Comparison of ENCODE assay signal across 20 mouse cellular contexts in the genomic region with DNA sequence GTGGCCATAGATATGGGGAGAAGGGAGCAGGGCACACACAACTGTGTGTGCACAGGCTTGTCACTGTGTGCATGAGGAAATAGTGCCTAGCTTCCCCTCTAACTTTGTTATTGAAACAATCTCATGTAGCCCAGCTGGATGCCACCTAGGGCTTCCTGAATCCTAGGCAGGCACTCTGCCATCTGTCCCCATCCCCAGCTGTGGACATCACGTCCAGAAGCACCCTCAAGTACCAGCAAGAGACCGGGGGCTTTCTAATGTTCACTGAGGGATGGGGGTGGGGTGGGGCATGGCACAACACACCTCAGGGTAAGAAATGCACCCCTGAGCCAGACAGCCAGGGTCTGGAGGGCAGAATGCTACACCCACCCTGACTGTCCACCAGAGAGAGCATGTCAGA. TPM values are rescaled to one million over a fixed set of nuclear protein-coding genes. Genes with fewer than 3 reads are reported as not detected.
DNase-seq lines count a peak whose midpoint lies in the region; ATAC-seq and TF ChIP-seq lines count a peak whose summit lies in the region.
"Had no signal": no experiment of that assay in that cellular context is flagged by ENCODE, and none has a peak within 500 bp of the region (broad histone marks: within the 10 kb centered on the region; RNA-seq: fewer than 3 reads in every experiment).

No protein-coding gene starts in this region.

- peak overlapping the region; percentile 73 for H3K27ac ChIP-seq in heart, embryonic 13.5 days (replicated peaks)
- peak overlapping the region; percentile 89; the same call in 1 of the 2 replicates for H3K27ac ChIP-seq in midbrain, embryonic 10.5 days (replicated peaks)
- no peak overlapping the region for H3K27ac ChIP-seq in midbrain, postnatal 0 days (ENCODE audit: low read depth, low read length)
- H3K27ac ChIP-seq in midbrain, embryonic 11.5 days (ENCODE audit: low read depth, low read length), result no peak overlapping the region
- H3K27ac ChIP-seq in neural tube, embryonic 14.5 days (ENCODE audit: low read depth, low read length), result no peak overlapping the region
- H3K27ac ChIP-seq: kidney, embryonic 15.5 days had no signal

- DNase-seq in heart, postnatal 36 days, result no peak
- DNase-seq in midbrain, embryonic 10.5 days (ENCODE audit: low spot score), result no peak
- no peak for DNase-seq in midbrain, postnatal 0 days (ENCODE audit: low spot score)
- DNase-seq in midbrain, embryonic 11.5 days (ENCODE audit: low spot score, missing footprints), result no peak
- DNase-seq in right cerebral cortex, postnatal 4 days, result no peak
- DNase-seq: cerebellum, postnatal 36 days; right cerebral cortex, adult 18-20 months had no signal

- H3K9ac ChIP-seq in heart, embryonic 13.5 days, result peak overlapping the region; percentile 82
- H3K9ac ChIP-seq in midbrain, postnatal 0 days (replicated peaks; ENCODE audit: low read length, poor library complexity, severe bottlenecking), result no peak overlapping the region
- 0 out of 2 replicates have a peak overlapping the region, but pooled peaks have one; percentile 1 for H3K9ac ChIP-seq in midbrain, embryonic 11.5 days (ENCODE audit: low read length)
- no peak overlapping the region for H3K9ac ChIP-seq in neural tube, embryonic 14.5 days (replicated peaks; ENCODE audit: low read depth, low read length)
- H3K9ac ChIP-seq: kidney, embryonic 15.5 days had no signal

- WGBS in heart, embryonic 13.5 days, result 51% methylated on average over 2 of the region's 2 CpGs
- 83% methylated on average over 2 of the region's 2 CpGs for WGBS in midbrain, embryonic 10.5 days
- WGBS in midbrain, postnatal 0 days, result 53% methylated on average over 2 of the region's 2 CpGs
- WGBS in midbrain, embryonic 11.5 days, result 79% methylated on average over 2 of the region's 2 CpGs
- 51% methylated on average over 2 of the region's 2 CpGs for WGBS in neural tube, embryonic 14.5 days

- no peak overlapping the region for H3K4me3 ChIP-seq in heart, embryonic 13.5 days
- H3K4me3 ChIP-seq in midbrain, embryonic 10.5 days, result peak overlapping the region; percentile 5; the same call in 1 of the 2 replicates
- no peak overlapping the region for H3K4me3 ChIP-seq in midbrain, postnatal 0 days (ENCODE audit: low read depth, low read length)
- no peak overlapping the region for H3K4me3 ChIP-seq in midbrain, embryonic 11.5 days (ENCODE audit: low read depth, low read length)
- no peak overlapping the region for H3K4me3 ChIP-seq in neural tube, embryonic 14.5 days (ENCODE audit: low read depth, low read length)
- H3K4me3 ChIP-seq: kidney, embryonic 15.5 days had no signal

- peak overlapping the region; percentile 79 for H3K4me2 ChIP-seq in heart, embryonic 13.5 days
- no peak overlapping the region for H3K4me2 ChIP-seq in midbrain, postnatal 0 days (ENCODE audit: low read depth, low read length, poor library complexity, severe bottlenecking)
- 0 out of 2 replicates have a peak overlapping the region, but pooled peaks have one; percentile 6 for H3K4me2 ChIP-seq in midbrain, embryonic 11.5 days
- H3K4me2 ChIP-seq in neural tube, embryonic 14.5 days (ENCODE audit: low read depth, low read length), result peak overlapping the region; percentile 16; the same call in 1 of the 2 replicates
- H3K4me2 ChIP-seq: kidney, embryonic 15.5 days had no signal

- intact Hi-C loops in heart, postnatal 36 days (cut with DNase I), result no loop called here

- H3K9me3 ChIP-seq in heart, embryonic 13.5 days, result no peaks in the 10 kb centered on the region
- H3K9me3 ChIP-seq in midbrain, embryonic 10.5 days (replicated peaks), result no peaks in the 10 kb centered on the region
- H3K9me3 ChIP-seq in midbrain, postnatal 0 days (ENCODE audit: low read length), result no peaks in the 10 kb centered on the region
- no peaks in the 10 kb centered on the region for H3K9me3 ChIP-seq in midbrain, embryonic 11.5 days (ENCODE audit: control insufficient read depth, low read length)
- H3K9me3 ChIP-seq in neural tube, embryonic 14.5 days (ENCODE audit: control insufficient read depth, low read length), result no peaks in the 10 kb centered on the region
- H3K9me3 ChIP-seq: kidney, embryonic 15.5 days had no signal

- TF ChIP-seq CTCF in midbrain, postnatal 0 days (IDR thresholded peaks at IDR 0.05), result no peak

- peaks cover 15% of the 10 kb centered on the region for H3K36me3 ChIP-seq in heart, embryonic 13.5 days
- peaks cover 55% of the 10 kb centered on the region for H3K36me3 ChIP-seq in midbrain, embryonic 10.5 days
- 0 out of 2 replicates have a peak, but pooled peaks cover 4% of the 10 kb centered on the region for H3K36me3 ChIP-seq in midbrain, postnatal 0 days (ENCODE audit: insufficient read depth, low read length)
- 0 out of 2 replicates have a peak, but pooled peaks cover 2% of the 10 kb centered on the region for H3K36me3 ChIP-seq in midbrain, embryonic 11.5 days (ENCODE audit: control insufficient read depth, insufficient read depth, low read length)
- H3K36me3 ChIP-seq in neural tube, embryonic 14.5 days (ENCODE audit: control insufficient read depth, insufficient read depth, low read length), result 0 out of 2 replicates have a peak, but pooled peaks cover 5% of the 10 kb centered on the region

- ATAC-seq in heart, embryonic 13.5 days (ENCODE audit: extremely low read depth, insufficient number of reproducible peaks, low FRiP score, low TSS enrichment), result no peak
- ATAC-seq in midbrain, postnatal 0 days (ENCODE audit: low FRiP score), result no peak
- no peak for ATAC-seq in midbrain, embryonic 11.5 days (ENCODE audit: low FRiP score)
- ATAC-seq in neural tube, embryonic 14.5 days (ENCODE audit: low read depth), result no peak
- ATAC-seq in granulocyte monocyte progenitor cell, adult 5-6 weeks (replicated peaks; ENCODE audit: poor library complexity, severe bottlenecking), result no peak
- ATAC-seq: inflammation-experienced regulatory T-cells, adult 6 months had no signal

- peaks cover 83% of the 10 kb centered on the region for H3K4me1 ChIP-seq in heart, embryonic 13.5 days
- H3K4me1 ChIP-seq in midbrain, embryonic 10.5 days, result peaks cover 68% of the 10 kb centered on the region
- H3K4me1 ChIP-seq in midbrain, postnatal 0 days (ENCODE audit: insufficient read depth, low read length), result peaks cover 15% of the 10 kb centered on the region; the same call in 1 of the 2 replicates
- peaks cover 28% of the 10 kb centered on the region for H3K4me1 ChIP-seq in midbrain, embryonic 11.5 days (ENCODE audit: control insufficient read depth, insufficient read depth, low read length)
- H3K4me1 ChIP-seq in neural tube, embryonic 14.5 days (ENCODE audit: control insufficient read depth, insufficient read depth, low read length), result peaks cover 52% of the 10 kb centered on the region

- H3K27me3 ChIP-seq in heart, embryonic 13.5 days (replicated peaks), result peaks cover 5% of the 10 kb centered on the region
- H3K27me3 ChIP-seq in midbrain, embryonic 10.5 days (ENCODE audit: low read depth, poor library complexity, severe bottlenecking), result peaks cover 10% of the 10 kb centered on the region
- no peaks in the 10 kb centered on the region for H3K27me3 ChIP-seq in midbrain, postnatal 0 days (ENCODE audit: insufficient read depth, low read length)
- H3K27me3 ChIP-seq in midbrain, embryonic 11.5 days (ENCODE audit: control insufficient read depth, insufficient read depth, low read length), result peaks cover 5% of the 10 kb centered on the region
- no peaks in the 10 kb centered on the region for H3K27me3 ChIP-seq in neural tube, embryonic 14.5 days (ENCODE audit: control insufficient read depth, insufficient read depth, low read length)

RNA-seq across cellular contexts. Expression of gene Carhsp1, which starts 3.6 kb away (rescaled TPM):
- polyA plus RNA-seq in heart, embryonic 13.5 days (2015; fragmentation: Nextera tagmentation; extraction: Ambion mirVana), result 87.2 and 90.0 TPM in 2 replicates
- 10 to 100 TPM; 16.9 to 18.0 TPM for total RNA-seq in heart, postnatal 36 days (2021)
- polyA plus RNA-seq in midbrain, embryonic 10.5 days (2016; fragmentation: Nextera tagmentation; extraction: Ambion mirVana), result 197 and 253 TPM in 2 replicates
- total RNA-seq in midbrain, postnatal 0 days (2014; rRNA removed), result 117 and 124 TPM in 2 replicates
- polyA plus RNA-seq in midbrain, postnatal 0 days (2015; fragmentation: Nextera tagmentation; extraction: Ambion mirVana), result 98.5 and 100 TPM in 2 replicates
- polyA plus RNA-seq in midbrain, embryonic 11.5 days (2014; fragmentation: Nextera tagmentation; extraction: Ambion mirVana), result 82.5 and 85.0 TPM in 2 replicates
- 58.5 and 73.7 TPM in 2 replicates for polyA plus RNA-seq in neural tube, embryonic 14.5 days (2014; fragmentation: Nextera tagmentation; extraction: Ambion mirVana)
- total RNA-seq in granulocyte monocyte progenitor cell, adult 5-6 weeks (2014; fragmentation: Nextera tagmentation), result 4.0 and 9.1 TPM in 2 replicates
- total RNA-seq in granulocyte monocyte progenitor cell, adult 5-6 weeks (2017), result 3.9 and 6.2 TPM in 2 replicates

RNA-seq across cellular contexts. Expression of gene Gm5767, which starts 12.2 kb away (rescaled TPM):
- polyA plus RNA-seq in heart, embryonic 13.5 days (2015; fragmentation: Nextera tagmentation; extraction: Ambion mirVana), result not detected in 2 replicates
- total RNA-seq in heart, postnatal 36 days (2021), result not detected
- polyA plus RNA-seq in midbrain, embryonic 10.5 days (2016; fragmentation: Nextera tagmentation; extraction: Ambion mirVana), result not detected in 2 replicates
- total RNA-seq in midbrain, postnatal 0 days (2014; rRNA removed), result not detected in 2 replicates
- not detected in 2 replicates for polyA plus RNA-seq in midbrain, postnatal 0 days (2015; fragmentation: Nextera tagmentation; extraction: Ambion mirVana)
- polyA plus RNA-seq in midbrain, embryonic 11.5 days (2014; fragmentation: Nextera tagmentation; extraction: Ambion mirVana), result not detected in 2 replicates
- polyA plus RNA-seq in neural tube, embryonic 14.5 days (2014; fragmentation: Nextera tagmentation; extraction: Ambion mirVana), result not detected in 2 replicates
- total RNA-seq in granulocyte monocyte progenitor cell, adult 5-6 weeks (2014; fragmentation: Nextera tagmentation), result not detected in 2 replicates
- total RNA-seq in granulocyte monocyte progenitor cell, adult 5-6 weeks (2017), result not detected in 2 replicates
- total RNA-seq: adrenal gland, postnatal 4 days; CH12.LX; gastrocnemius, adult 18-20 months; layer of hippocampus, adult 8-10 months; liver, adult 2 months had no signal
- polyA plus RNA-seq: embryonic facial prominence, embryonic 11.5 days; forebrain, embryonic 11.5 days; inflammation-experienced regulatory T-cells, adult 6 months; kidney, embryonic 15.5 days; spleen, adult 2 months had no signal

RNA-seq across cellular contexts. Expression of gene Tmem186, which starts 30.9 kb away (rescaled TPM):
- 15.3 and 16.9 TPM in 2 replicates for polyA plus RNA-seq in heart, embryonic 13.5 days (2015; fragmentation: Nextera tagmentation; extraction: Ambion mirVana)
- 10 to 100 TPM; 16.7 to 16.8 TPM for total RNA-seq in heart, postnatal 36 days (2021)
- polyA plus RNA-seq in midbrain, embryonic 10.5 days (2016; fragmentation: Nextera tagmentation; extraction: Ambion mirVana), result 25.7 and 27.9 TPM in 2 replicates
- total RNA-seq in midbrain, postnatal 0 days (2014; rRNA removed), result 18.6 and 22.1 TPM in 2 replicates
- polyA plus RNA-seq in midbrain, postnatal 0 days (2015; fragmentation: Nextera tagmentation; extraction: Ambion mirVana), result 16.1 and 17.6 TPM in 2 replicates
- polyA plus RNA-seq in midbrain, embryonic 11.5 days (2014; fragmentation: Nextera tagmentation; extraction: Ambion mirVana), result 19.0 and 23.1 TPM in 2 replicates
- 13.8 and 17.7 TPM in 2 replicates for polyA plus RNA-seq in neural tube, embryonic 14.5 days (2014; fragmentation: Nextera tagmentation; extraction: Ambion mirVana)
- total RNA-seq in granulocyte monocyte progenitor cell, adult 5-6 weeks (2014; fragmentation: Nextera tagmentation), result 9.1 and 10.4 TPM in 2 replicates
- total RNA-seq in granulocyte monocyte progenitor cell, adult 5-6 weeks (2017), result 13.9 and 21.9 TPM in 2 replicates

RNA-seq across cellular contexts. Expression of gene Pmm2, which starts 30.9 kb away (rescaled TPM):
- 38.1 and 42.2 TPM in 2 replicates for polyA plus RNA-seq in heart, embryonic 13.5 days (2015; fragmentation: Nextera tagmentation; extraction: Ambion mirVana)
- total RNA-seq in heart, postnatal 36 days (2021), result 10 to 100 TPM; 33.5 to 36.0 TPM
- polyA plus RNA-seq in midbrain, embryonic 10.5 days (2016; fragmentation: Nextera tagmentation; extraction: Ambion mirVana), result 50.5 and 51.9 TPM in 2 replicates
- 27.8 and 39.6 TPM in 2 replicates for total RNA-seq in midbrain, postnatal 0 days (2014; rRNA removed)
- 24.6 and 24.8 TPM in 2 replicates for polyA plus RNA-seq in midbrain, postnatal 0 days (2015; fragmentation: Nextera tagmentation; extraction: Ambion mirVana)
- 36.3 and 38.0 TPM in 2 replicates for polyA plus RNA-seq in midbrain, embryonic 11.5 days (2014; fragmentation: Nextera tagmentation; extraction: Ambion mirVana)
- polyA plus RNA-seq in neural tube, embryonic 14.5 days (2014; fragmentation: Nextera tagmentation; extraction: Ambion mirVana), result 38.7 and 39.4 TPM in 2 replicates
- 59.0 and 70.4 TPM in 2 replicates for total RNA-seq in granulocyte monocyte progenitor cell, adult 5-6 weeks (2014; fragmentation: Nextera tagmentation)
- 45.5 and 59.1 TPM in 2 replicates for total RNA-seq in granulocyte monocyte progenitor cell, adult 5-6 weeks (2017)

Comparison
In these comparisons a context has a peak if more than half of its experiments do, and no peak if none do; other contexts are left out.
1. H3K27ac ChIP-seq: peak in heart, embryonic 13.5 days (single experiment) and midbrain, embryonic 10.5 days (single experiment); none in midbrain, postnatal 0 days (single experiment), midbrain, embryonic 11.5 days (single experiment) and neural tube, embryonic 14.5 days (single experiment).
2. H3K9ac ChIP-seq: peak in heart, embryonic 13.5 days (single experiment) and midbrain, embryonic 11.5 days (single experiment); none in midbrain, postnatal 0 days (single experiment) and neural tube, embryonic 14.5 days (single experiment).